Mouse (Mus musculus) kidney, postnatal 0 days (tissue): ENCODE measurements around the gene Sncg. TPM values are rescaled to one million over a fixed set of nuclear protein-coding genes. Genes with fewer than 3 reads are reported as not detected.
A peak's percentile ranks its signal among the peaks of the same experiment; 100 is the strongest.

Experiments used
- ATAC-seq: fragments of 200-750 bp; cut with Nextera tagmentation; replicated peaks from 2 replicates; pipeline ENCODE4 v1.8.0; 2017; ENCODE audit warnings: low read depth, moderate number of reproducible peaks, moderate TSS enrichment, moderate library complexity; ENCODE audit not compliant: low FRiP score
- DNase-seq: peaks from one replicate; pipeline ENCODE4 v3.0.0-alpha.2; 2016; ENCODE audit warnings: low spot score
- H3K27ac ChIP-seq: fragments of 300-500 bp; sonication (generic); 2 replicates; pipeline ENCODE4 v1.5.1; 2014; ENCODE audit warnings: mild to moderate bottlenecking
- H3K27me3 ChIP-seq: fragments of 300-500 bp; sonication (generic); 2 replicates; pipeline ENCODE4 v1.6.1; 2014; ENCODE audit warnings: low read length, mixed read lengths; ENCODE audit not compliant: insufficient read depth
- H3K36me3 ChIP-seq: fragments of 300-500 bp; sonication (generic); 2 replicates; pipeline ENCODE4 v1.6.1; 2014; ENCODE audit warnings: low read length, mixed read lengths; ENCODE audit not compliant: insufficient read depth
- H3K4me1 ChIP-seq: fragments of 300-500 bp; sonication (generic); replicated peaks from 2 replicates; pipeline ENCODE4 v1.6.1; 2014; ENCODE audit warnings: antibody characterized with exemption, low read length, mixed read lengths; ENCODE audit not compliant: insufficient read depth
- H3K4me2 ChIP-seq: fragments of 300-500 bp; sonication (generic); 2 replicates; pipeline ENCODE4 v1.6.1; 2014; ENCODE audit warnings: mild to moderate bottlenecking, low read length, moderate library complexity, mixed read lengths
- H3K4me3 ChIP-seq: fragments of 300-500 bp; sonication (generic); replicated peaks from 2 replicates; pipeline ENCODE4 v1.5.1; 2014; ENCODE audit warnings: low read depth, low read length
- H3K9ac ChIP-seq: fragments of 300-500 bp; sonication (generic); 2 replicates; pipeline ENCODE4 v1.6.1; 2014; ENCODE audit warnings: low read depth, low read length
- H3K9me3 ChIP-seq: fragments of 300-500 bp; sonication (generic); replicated peaks from 2 replicates; pipeline ENCODE4 v1.6.1; 2016; ENCODE audit warnings: low read length, inconsistent platforms, mixed read lengths
- CTCF ChIP-seq: IDR thresholded peaks from 2 replicates; pipeline ENCODE4 v1.5.1; 2016; ENCODE audit warnings: antibody characterized with exemption, low read depth, mild to moderate bottlenecking, moderate library complexity
- WGBS: fragments of 180-500 bp; shearing (Covaris S2); extraction: QIAGEN DNeasy Blood & Tissue Kit; methylation state at CpG from one replicate; pipeline ENCODE4 v1.1.7; 2014; 5-methylcytosine and 5-hydroxymethylcytosine counted together
- polyA plus RNA-seq: library from polyadenylated mRNA; unstranded; fragments of >200 nt; fragmentation: Nextera tagmentation; extraction: Ambion mirVana; gene quantifications from 2 replicates; pipeline ENCODE4 v1.2.1, GENCODE M21; 2015

Sncg gene
- polyA plus RNA-seq, 1 experiment from 2014 or later: 5.5 TPM

DNA sequence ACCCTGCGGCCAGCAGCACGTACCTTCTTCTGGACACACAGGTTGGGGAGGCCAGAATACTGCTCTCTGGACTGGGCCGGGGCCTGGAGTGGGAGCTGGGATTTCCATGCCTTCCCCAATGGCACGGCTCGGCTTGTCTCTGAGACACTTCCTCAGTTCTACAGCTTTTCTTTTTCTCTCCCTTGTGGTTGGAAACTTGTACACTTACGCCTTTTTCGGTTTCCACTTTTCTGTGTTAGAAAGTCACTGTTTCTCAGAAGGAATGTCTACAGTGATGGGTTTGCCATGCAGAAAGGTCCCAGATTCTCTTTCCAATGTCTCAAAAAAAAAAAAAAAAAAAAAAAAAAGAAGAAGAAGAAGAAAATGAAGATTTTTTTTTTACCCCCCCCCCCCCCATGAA lies 28.8 kb upstream of the Sncg start:
- no peak overlapping the region for H3K27ac ChIP-seq
- WGBS: 95% methylated on average over 7 of the region's 7 CpGs
- H3K4me1 ChIP-seq: no peaks in the 10 kb centered on the region
- no peaks in the 10 kb centered on the region for H3K9me3 ChIP-seq
- H3K27me3 ChIP-seq: no peaks in the 10 kb centered on the region
- no peak for DNase-seq
- no peak for ATAC-seq
- H3K4me3 ChIP-seq: no peak overlapping the region
- H3K36me3 ChIP-seq: peaks cover 19% of the 10 kb centered on the region; the same call in 1 of the 2 replicates
- no peak overlapping the region for H3K9ac ChIP-seq
- no peak overlapping the region for H3K4me2 ChIP-seq
- TF ChIP-seq CTCF: no peak

- WGBS: 83% methylated on average over 8 of the region's 8 CpGs
- Histone ChIP-seq H3K9ac (no peak overlapping the region), H3K4me3 (no peak overlapping the region), H3K27ac (no peak overlapping the region), H3K27me3 (no peaks in the 10 kb centered on the region), H3K36me3 (peaks cover 19% of the 10 kb centered on the region; the same call in 1 of the 2 replicates), H3K4me1 (no peaks in the 10 kb centered on the region), H3K9me3 (no peaks in the 10 kb centered on the region), H3K4me2 (no peak overlapping the region)
- DNase-seq (no peak), ATAC-seq (no peak)
- no peak for TF ChIP-seq CTCF
These were observed 28.3 kb upstream of the Sncg start for GRCm38 (mm10) chr14:34402871-34403270.

DNA sequence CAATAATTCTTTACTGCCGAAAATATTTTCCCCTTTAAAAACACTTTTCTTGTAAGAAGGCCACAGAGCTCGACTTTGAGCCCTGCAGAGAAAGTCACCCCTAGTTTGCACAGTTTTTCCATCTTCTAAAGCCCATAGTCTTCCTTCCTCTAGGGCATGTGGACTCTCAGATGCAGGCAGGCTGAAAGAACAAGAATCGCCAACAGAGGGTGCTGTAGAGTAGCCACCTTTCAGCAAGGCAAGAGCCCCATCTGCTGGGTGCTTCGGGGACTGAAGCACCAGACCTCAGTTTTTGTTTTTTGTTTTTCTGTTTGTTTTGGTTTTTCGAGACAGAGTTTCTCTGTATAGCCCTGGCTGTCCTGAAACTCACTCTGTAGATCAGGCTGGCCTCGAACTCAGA lies 26.5 kb upstream of the Sncg start:
- no peaks in the 10 kb centered on the region for H3K27me3 ChIP-seq
- peak; percentile 83 for DNase-seq
- H3K27ac ChIP-seq: no peak overlapping the region
- H3K9ac ChIP-seq: no peak overlapping the region
- WGBS: 47% methylated on average over 6 of the region's 6 CpGs
- H3K4me2 ChIP-seq: no peak overlapping the region
- H3K36me3 ChIP-seq: 0 out of 2 replicates have a peak, but pooled peaks cover 11% of the 10 kb centered on the region
- ATAC-seq: 0 out of 2 replicates have a peak, but pooled peaks have one; percentile 37
- no peaks in the 10 kb centered on the region for H3K9me3 ChIP-seq
- TF ChIP-seq CTCF: peak; percentile 97
- no peak overlapping the region for H3K4me3 ChIP-seq
- H3K4me1 ChIP-seq: no peaks in the 10 kb centered on the region

GRCm38 (mm10) chr14:34400021-34400420 lies 25.4 kb upstream of the Sncg start:
- Histone ChIP-seq H3K4me3 (no peak overlapping the region), H3K4me2 (no peak overlapping the region), H3K27me3 (no peaks in the 10 kb centered on the region), H3K27ac (no peak overlapping the region), H3K9me3 (no peaks in the 10 kb centered on the region), H3K4me1 (no peaks in the 10 kb centered on the region), H3K36me3 (0 out of 2 replicates have a peak, but pooled peaks cover 6% of the 10 kb centered on the region), H3K9ac (no peak overlapping the region)
- ATAC-seq (no peak), DNase-seq (no peak)
- WGBS: 78% methylated on average over 3 of the region's 3 CpGs
- TF ChIP-seq CTCF: no peak

DNA sequence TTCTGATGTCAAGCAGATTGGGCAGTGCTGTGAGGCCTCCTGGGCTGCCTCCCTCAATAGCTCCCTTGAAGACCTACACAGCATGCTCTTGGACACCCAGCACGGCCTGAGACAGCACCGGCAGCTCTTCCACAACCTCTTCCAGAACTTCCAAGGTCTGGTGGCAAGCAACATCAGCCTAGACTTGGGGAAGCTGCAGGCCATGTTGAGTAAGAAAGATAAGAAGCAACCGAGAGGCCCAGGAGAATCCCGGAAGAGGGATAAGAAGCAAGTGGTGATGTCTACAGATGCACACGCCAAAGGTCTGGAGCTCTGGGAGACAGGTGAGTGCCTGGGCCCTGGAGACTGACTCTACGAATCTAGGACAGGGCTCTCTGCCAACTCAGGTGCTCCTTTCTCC lies 24.7 kb upstream of the Sncg start:
- 91% methylated on average over 6 of the region's 6 CpGs for WGBS
- no peak overlapping the region for H3K4me3 ChIP-seq
- 0 out of 2 replicates have a peak, but pooled peaks cover 6% of the 10 kb centered on the region for H3K36me3 ChIP-seq
- H3K9ac ChIP-seq: no peak overlapping the region
- TF ChIP-seq CTCF: no peak
- no peak overlapping the region for H3K4me2 ChIP-seq
- DNase-seq (no peak), ATAC-seq (no peak)
- no peaks in the 10 kb centered on the region for H3K9me3 ChIP-seq
- H3K4me1 ChIP-seq: no peaks in the 10 kb centered on the region
- no peak overlapping the region for H3K27ac ChIP-seq
- no peaks in the 10 kb centered on the region for H3K27me3 ChIP-seq

DNA sequence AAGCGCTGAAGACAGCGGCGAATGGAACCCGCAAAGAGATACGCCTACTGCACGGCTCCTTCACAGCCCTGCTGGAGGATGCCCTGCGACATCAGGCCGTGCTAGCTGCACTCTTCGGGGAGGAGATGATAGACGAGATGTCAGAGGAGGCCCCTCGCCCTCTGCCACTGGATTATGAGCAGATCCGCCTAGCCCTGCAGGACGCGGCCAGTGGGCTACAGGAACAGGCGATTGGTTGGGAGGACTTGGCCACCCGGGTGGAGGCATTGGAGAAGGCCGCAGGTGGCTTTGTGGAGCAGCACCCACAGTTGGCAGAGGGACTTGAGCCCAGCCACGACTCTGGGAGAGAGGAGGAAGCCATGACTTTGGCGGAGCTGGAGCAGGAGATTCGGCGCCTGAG lies 24.3 kb upstream of the Sncg start:
- Histone ChIP-seq H3K27me3 (no peaks in the 10 kb centered on the region), H3K4me3 (no peak overlapping the region), H3K27ac (no peak overlapping the region), H3K36me3 (0 out of 2 replicates have a peak, but pooled peaks cover 6% of the 10 kb centered on the region), H3K4me2 (no peak overlapping the region), H3K9ac (no peak overlapping the region), H3K4me1 (no peaks in the 10 kb centered on the region), H3K9me3 (no peaks in the 10 kb centered on the region)
- 90% methylated on average over 21 of the region's 21 CpGs for WGBS
- DNase-seq (no peak), ATAC-seq (no peak)
- TF ChIP-seq CTCF: no peak

DNA sequence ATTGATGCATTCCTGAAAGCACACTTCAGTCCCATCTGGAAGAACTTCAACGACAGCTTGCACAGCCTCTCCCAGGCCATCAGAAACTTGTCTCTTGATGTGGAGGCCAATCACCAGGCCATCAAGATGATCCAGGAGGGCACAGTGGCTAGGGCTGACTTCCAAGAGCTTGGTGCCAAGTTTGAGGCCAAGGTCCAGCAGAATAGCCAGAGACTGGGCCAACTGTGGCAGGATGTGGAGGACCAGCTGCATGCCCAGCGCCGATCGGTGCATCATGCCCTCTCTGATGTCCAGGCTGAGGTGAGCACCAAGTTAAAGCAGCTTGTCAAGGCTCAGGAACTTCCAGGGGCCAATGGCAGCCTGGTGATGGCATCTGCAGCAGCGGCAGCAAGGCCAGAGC lies 23.3 kb upstream of the Sncg start:
- H3K27me3 ChIP-seq: no peaks in the 10 kb centered on the region
- 0 out of 2 replicates have a peak, but pooled peaks cover 6% of the 10 kb centered on the region for H3K36me3 ChIP-seq
- DNase-seq: no peak
- no peak overlapping the region for H3K27ac ChIP-seq
- 92% methylated on average over 5 of the region's 5 CpGs for WGBS
- TF ChIP-seq CTCF: no peak
- 0 out of 2 replicates have a peak, but pooled peaks cover 3% of the 10 kb centered on the region for H3K4me1 ChIP-seq
- no peak for ATAC-seq
- no peak overlapping the region for H3K4me3 ChIP-seq
- H3K9ac ChIP-seq: no peak overlapping the region
- H3K9me3 ChIP-seq: no peaks in the 10 kb centered on the region
- H3K4me2 ChIP-seq: no peak overlapping the region
